Mouse (Mus musculus) CH12.LX (cell line): ENCODE results near the gene Cdh8. TPM values are rescaled to one million over a fixed set of nuclear protein-coding genes. Genes with fewer than 3 reads are reported as not detected.

Experiments
- DNase-seq: peaks from one replicate; pipeline ENCODE4 v3.0.0-alpha.2; 2013; ENCODE audit errors: extremely low read depth
- H3K27ac ChIP-seq: 2 replicates; pipeline ENCODE4 v1.5.1; 2012; ENCODE audit warnings: low read depth, mild to moderate bottlenecking, control low read depth, moderate library complexity; ENCODE audit not compliant: insufficient read depth
- H3K27me3 ChIP-seq: replicated peaks from 2 replicates; pipeline ENCODE3; 2012; ENCODE audit warnings: inconsistent platforms
- H3K36me3 ChIP-seq, 2 experiments: replicated peaks in 1 of 2; 2 replicates each; pipeline versions ENCODE3 to v1.6.1; 2012; ENCODE audit warnings: inconsistent platforms in 1 of 2, low read length in 1 of 2, mild to moderate bottlenecking in 1 of 2, mixed read lengths in 1 of 2, moderate library complexity in 1 of 2; ENCODE audit not compliant: control insufficient read depth in 1 of 2, insufficient read depth in 1 of 2
- H3K4me1 ChIP-seq, 2 experiments: 2 replicates each; pipeline ENCODE4 v1.6.1; 2012; ENCODE audit warnings: inconsistent platforms in 1 of 2, moderate library complexity in 1 of 2; ENCODE audit not compliant: insufficient read depth in 2 of 2, control insufficient read depth in 1 of 2
- H3K4me2 ChIP-seq: 2 replicates; pipeline ENCODE4 v1.6.1; 2012; ENCODE audit warnings: low read depth, mild to moderate bottlenecking, control low read depth; ENCODE audit not compliant: poor library complexity, insufficient read depth, severe bottlenecking
- H3K4me3 ChIP-seq, 3 experiments: fragments of 150-350 bp in 1 of 3; sonication (generic) in 1 of 3; replicated peaks in 1 of 3; 2 replicates each; pipeline versions ENCODE3 to v1.5.1; 2011 to 2012; ENCODE audit warnings: low read depth in 2 of 3, low read length in 2 of 3, mild to moderate bottlenecking in 2 of 3, moderate library complexity in 2 of 3, control low read depth in 1 of 3, improper control_type of control experiment in 1 of 3, inconsistent platforms in 1 of 3, mixed read lengths in 1 of 3; ENCODE audit not compliant: poor library complexity in 1 of 3
- H3K79me2 ChIP-seq: replicated peaks from 2 replicates; pipeline ENCODE4 v1.6.1; 2012; ENCODE audit warnings: mild to moderate bottlenecking, moderate library complexity; ENCODE audit not compliant: control insufficient read depth, poor library complexity, insufficient read depth, severe bottlenecking; ENCODE audit errors: extremely low read depth
- H3K9ac ChIP-seq: 2 replicates; pipeline ENCODE4 v1.6.1; 2012; ENCODE audit warnings: low read depth, mild to moderate bottlenecking, control low read depth, moderate library complexity; ENCODE audit not compliant: insufficient read depth
- H3K9me3 ChIP-seq: replicated peaks from 2 replicates; pipeline ENCODE3; 2012; ENCODE audit warnings: low read length, inconsistent platforms, mixed read lengths
- BHLHE40 ChIP-seq: IDR thresholded peaks from 2 replicates; pipeline ENCODE4 v1.6.1; 2011; ENCODE audit warnings: mild to moderate bottlenecking, low read depth, low read length, improper control_type of control experiment
- E2F4 ChIP-seq: IDR thresholded peaks from 2 replicates; pipeline ENCODE4 v1.6.1; 2011; ENCODE audit warnings: low read depth, low read length, improper control_type of control experiment; ENCODE audit not compliant: insufficient replicate concordance
- EP300 ChIP-seq: IDR thresholded peaks from 2 replicates; pipeline ENCODE4 v1.6.1; 2011; ENCODE audit warnings: low read length, improper control_type of control experiment
- ETS1 ChIP-seq: conservative IDR thresholded peaks from 2 replicates; pipeline ENCODE4 v1.6.1; 2012; ENCODE audit warnings: low read depth, mild to moderate bottlenecking, inconsistent platforms, low read length, improper control_type of control experiment, moderate library complexity
- IRF4 ChIP-seq: IDR thresholded peaks from 2 replicates; pipeline ENCODE4 v1.6.1; 2014; ENCODE audit warnings: low read depth, mild to moderate bottlenecking, inconsistent platforms, low read length, improper control_type of control experiment
- JUN ChIP-seq: IDR thresholded peaks from 2 replicates; pipeline ENCODE4 v1.6.1; 2011; ENCODE audit warnings: low read depth, mild to moderate bottlenecking, low read length, improper control_type of control experiment, moderate library complexity; ENCODE audit not compliant: insufficient read depth
- KAT2A ChIP-seq: IDR thresholded peaks from 2 replicates; pipeline ENCODE4 v1.6.1; 2012; ENCODE audit warnings: low read length, improper control_type of control experiment, inconsistent platforms; ENCODE audit not compliant: insufficient replicate concordance
- MAX ChIP-seq: IDR thresholded peaks from 2 replicates; pipeline ENCODE4 v1.6.1; 2011; ENCODE audit warnings: low read length, improper control_type of control experiment
- MAZ ChIP-seq: IDR thresholded peaks from 2 replicates; pipeline ENCODE4 v1.6.1; 2012; ENCODE audit warnings: low read depth, mild to moderate bottlenecking, inconsistent platforms, low read length, improper control_type of control experiment, moderate library complexity
- MXI1 ChIP-seq: IDR thresholded peaks from 2 replicates; pipeline ENCODE4 v1.6.1; 2011; ENCODE audit warnings: mild to moderate bottlenecking, low read depth, low read length, improper control_type of control experiment
- NELFE ChIP-seq: IDR thresholded peaks from 2 replicates; pipeline ENCODE4 v1.6.1; 2011; ENCODE audit warnings: low read depth, low read length, improper control_type of control experiment
- NRF1 ChIP-seq: IDR thresholded peaks from 2 replicates; pipeline ENCODE4 v1.6.1; 2014; ENCODE audit warnings: low read depth, mild to moderate bottlenecking, inconsistent platforms, low read length, improper control_type of control experiment, moderate library complexity
- POLR2A ChIP-seq: IDR thresholded peaks from 2 replicates; pipeline ENCODE4 v1.6.1; 2011; ENCODE audit warnings: low read depth, mild to moderate bottlenecking, improper control_type of control experiment, low read length
- RCOR1 ChIP-seq: conservative IDR thresholded peaks from 2 replicates; pipeline ENCODE4 v1.6.1; 2012; ENCODE audit warnings: low read depth, mild to moderate bottlenecking, inconsistent platforms, low read length, improper control_type of control experiment
- SIN3A ChIP-seq: IDR thresholded peaks from 2 replicates; pipeline ENCODE4 v1.6.1; 2012; ENCODE audit warnings: low read length, improper control_type of control experiment, inconsistent platforms
- TCF12 ChIP-seq: IDR thresholded peaks from 2 replicates; pipeline ENCODE4 v1.6.1; 2014; ENCODE audit warnings: low read depth, mild to moderate bottlenecking, inconsistent platforms, low read length, improper control_type of control experiment
- USF1 ChIP-seq: IDR thresholded peaks from 2 replicates; pipeline ENCODE4 v1.6.1; 2014; ENCODE audit warnings: low read depth, mild to moderate bottlenecking, inconsistent platforms, low read length, improper control_type of control experiment
- ZKSCAN1 ChIP-seq: IDR thresholded peaks from 2 replicates; pipeline ENCODE4 v1.6.1; 2012; ENCODE audit warnings: low read depth, inconsistent platforms, low read length, improper control_type of control experiment, borderline replicate concordance
- ZMIZ1 ChIP-seq: IDR thresholded peaks from 2 replicates; pipeline ENCODE4 v1.6.1; 2012; ENCODE audit warnings: low read depth, mild to moderate bottlenecking, inconsistent platforms, low read length, improper control_type of control experiment
- dilution Hi-C: fragments of 300-500 bp; cut with MboI; formaldehyde crosslinking; loops from 2 replicates; pipeline ENCODE4 v1.14.3; 2020; ENCODE audit warnings: low sequenced_read_pairs; ENCODE audit not compliant: extremely low pct_unique_long_range_greater_than_20kb, extremely low pct_ligation_motif_present
- in situ Hi-C: fragments of 300-500 bp; cut with MboI; formaldehyde crosslinking; loops from 3 replicates; pipeline ENCODE4 v1.14.3; 2019; ENCODE audit warnings: low sequenced_read_pairs, low pct_ligation_motif_present, low pct_unique_long_range_greater_than_20kb, mixed read lengths
- polyA plus RNA-seq: library from polyadenylated mRNA; unstranded; fragments of >175 nt; gene quantifications from 2 replicates; pipeline ENCODE4 v1.2.1, GENCODE M21; 2012; ENCODE audit warnings: low read depth; ENCODE audit not compliant: insufficient read length
- total RNA-seq, 2 experiments: library from RNA; depleted of rRNA; stranded (reverse); fragments of 300-350 nt in 1 of 2; fragments of >200 nt in 1 of 2; gene quantifications; 2 replicates each; pipeline ENCODE4 v1.2.3; 2012 to 2014

Cdh8 gene
- total and polyA plus RNA-seq, 3 experiments, result not detected

DNA sequence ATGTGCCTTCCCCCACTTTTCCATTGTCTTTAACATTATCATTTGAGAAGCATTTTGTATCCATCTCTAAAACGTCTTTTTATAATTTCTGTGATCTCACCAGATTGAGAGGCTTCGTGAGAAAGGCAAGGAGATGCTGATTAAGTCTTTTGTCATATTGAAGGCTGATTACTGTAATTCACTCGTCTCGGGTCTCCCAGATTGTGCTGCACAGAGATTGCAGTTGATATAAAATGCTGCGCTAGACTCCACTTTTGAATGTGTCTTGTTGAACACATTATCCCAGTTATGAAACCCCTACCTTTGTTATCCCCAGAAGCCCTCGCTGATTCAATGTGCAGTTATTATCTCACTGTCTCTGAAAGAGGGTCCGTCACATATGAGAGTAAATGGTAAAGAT is 211.1 kb downstream of the Cdh8 start:
- dilution Hi-C loops, result no loop called here
- H3K36me3 ChIP-seq, result no peaks in the 10 kb centered on the region
- H3K79me2 ChIP-seq, result no peaks in the 10 kb centered on the region
- DNase-seq, result no peak
- in situ Hi-C loops, result no loop called here
- TF ChIP-seq ZMIZ1, result no peak
- H3K4me3 ChIP-seq, result no peak overlapping the region
- H3K4me2 ChIP-seq, result no peak overlapping the region
- H3K27ac ChIP-seq, result no peak overlapping the region
- no peak overlapping the region for H3K9ac ChIP-seq
- no peaks in the 10 kb centered on the region for H3K27me3 ChIP-seq
- peaks cover 31% of the 10 kb centered on the region for H3K9me3 ChIP-seq
- no peaks in the 10 kb centered on the region for H3K4me1 ChIP-seq

GRCm38 (mm10) chr8:99190643-99191042 is 225.6 kb downstream of the Cdh8 start:
- H3K9ac ChIP-seq, result no peak overlapping the region
- no peaks in the 10 kb centered on the region for H3K79me2 ChIP-seq
- no peaks in the 10 kb centered on the region for H3K27me3 ChIP-seq
- no peak for DNase-seq
- in situ Hi-C loops, result no loop called here
- dilution Hi-C loops, result no loop called here
- H3K4me1 ChIP-seq, result no peaks in the 10 kb centered on the region
- H3K4me2 ChIP-seq, result no peak overlapping the region
- peaks cover 15% of the 10 kb centered on the region for H3K9me3 ChIP-seq
- no peak overlapping the region for H3K27ac ChIP-seq
- H3K4me3 ChIP-seq, result no peak overlapping the region
- TF ChIP-seq BHLHE40 (no peak), NRF1 (no peak), IRF4 (no peak), USF1 (no peak), RCOR1 (no peak), TCF12 (no peak), MAZ (no peak), JUN (no peak), SIN3A (no peak), ZKSCAN1 (no peak), ZMIZ1 (no peak), KAT2A (no peak)
- no peaks in the 10 kb centered on the region for H3K36me3 ChIP-seq

DNA sequence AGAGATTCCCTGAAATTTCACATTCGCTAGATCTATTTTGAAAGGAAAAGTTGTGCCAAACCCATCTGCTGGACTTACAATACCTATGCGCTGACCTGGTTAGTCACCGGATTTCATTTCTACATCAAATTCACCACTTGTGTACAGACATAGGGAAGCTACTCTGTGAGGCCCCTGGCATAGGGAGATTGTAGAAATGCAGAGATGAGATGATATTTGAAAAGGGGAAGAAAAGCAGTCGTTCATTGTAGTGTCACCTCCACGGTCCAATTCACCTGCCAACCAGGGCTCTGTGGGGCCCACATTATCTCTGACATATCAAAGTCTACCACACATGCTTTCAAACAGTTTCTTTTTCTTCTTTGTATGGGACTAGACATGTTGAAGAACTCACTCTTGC is 229.4 kb downstream of the Cdh8 start:
- peaks cover 11% of the 10 kb centered on the region for H3K9me3 ChIP-seq
- no peaks in the 10 kb centered on the region for H3K27me3 ChIP-seq
- dilution Hi-C loops (no loop called here), in situ Hi-C loops (no loop called here)
- no peak overlapping the region for H3K4me2 ChIP-seq
- TF ChIP-seq E2F4 (no peak), MXI1 (no peak), TCF12 (no peak), SIN3A (no peak), MAZ (no peak), BHLHE40 (no peak), ETS1 (no peak), NELFE (no peak), MAX (no peak), POLR2A (no peak), EP300 (no peak)
- H3K4me3 ChIP-seq, result no peak overlapping the region
- no peak overlapping the region for H3K9ac ChIP-seq
- H3K79me2 ChIP-seq, result no peaks in the 10 kb centered on the region
- H3K27ac ChIP-seq, result no peak overlapping the region
- H3K4me1 ChIP-seq, result no peaks in the 10 kb centered on the region
- DNase-seq, result no peak
- no peaks in the 10 kb centered on the region for H3K36me3 ChIP-seq
